Mouse (Mus musculus): ENCODE results near the gene Gm20865. TPM values are rescaled to one million over a fixed set of nuclear protein-coding genes. Genes with fewer than 3 reads are reported as not detected.
"Not testable (repeated sequence)": the region's sequence is repeated elsewhere in the genome, so short reads cannot be mapped to it uniquely, and the experiment has no call there.

The Gm20865 gene
- total RNA-seq (2015; ENCODE audit: low replicate concordance) (not detected in 2 replicates), total RNA-seq (2017; ENCODE audit: low replicate concordance) (not detected in 2 replicates)

GRCm38 (mm10) chrY:21241275-21241674 is at the start of gene Gm20865:
Gene Gm20865, plus strand, starts transcription at chrY:21241575.
- not testable (repeated sequence) for ATAC-seq (replicated peaks; ENCODE audit: low FRiP score, poor library complexity, severe bottlenecking)

Other genes with a start within 250 kb of the Gm20865 start
- gene Gm29866, start 247.9 kb upstream of the Gm20865 start, total RNA-seq (2015; ENCODE audit: low replicate concordance) = not detected in 2 replicates
- not detected in 2 replicates for gene Gm29866, start 247.9 kb upstream of the Gm20865 start, total RNA-seq (2017; ENCODE audit: low replicate concordance)
- not detected in 2 replicates for gene Gm20909, start 77.0 kb upstream of the Gm20865 start, total RNA-seq (2015; ENCODE audit: low replicate concordance)
- gene Gm20909, start 77.0 kb upstream of the Gm20865 start, total RNA-seq (2017; ENCODE audit: low replicate concordance) = not detected in 2 replicates